Mouse (Mus musculus) hindbrain, embryonic 15.5 days (tissue): ENCODE measurements around the gene Prune1. TPM values are rescaled to one million over a fixed set of nuclear protein-coding genes. Genes with fewer than 3 reads are reported as not detected.
"Not testable (repeated sequence)": the region's sequence is repeated elsewhere in the genome, so short reads cannot be mapped to it uniquely, and the experiment has no call there.

Experiments used
- ATAC-seq: fragments of 200-750 bp; cut with Nextera tagmentation; 2 replicates; pipeline ENCODE4 v1.8.0; 2017; ENCODE audit warnings: low read depth, moderate number of reproducible peaks, moderate TSS enrichment; ENCODE audit not compliant: low FRiP score
- H3K27ac ChIP-seq: fragments of 300-500 bp; sonication (generic); replicated peaks from 2 replicates; pipeline ENCODE4 v1.5.1; 2015; ENCODE audit warnings: mild to moderate bottlenecking, inconsistent platforms
- H3K27me3 ChIP-seq: fragments of 300-500 bp; sonication (generic); 2 replicates; pipeline ENCODE4 v1.6.1; 2015; ENCODE audit warnings: control low read depth, inconsistent platforms
- H3K36me3 ChIP-seq: fragments of 300-500 bp; sonication (generic); 2 replicates; pipeline ENCODE4 v1.6.1; 2015; ENCODE audit warnings: control low read depth, inconsistent platforms
- H3K4me1 ChIP-seq: fragments of 300-500 bp; sonication (generic); replicated peaks from 2 replicates; pipeline ENCODE4 v1.6.1; 2015; ENCODE audit warnings: control low read depth, inconsistent platforms
- H3K4me2 ChIP-seq: fragments of 300-500 bp; sonication (generic); 2 replicates; pipeline ENCODE4 v1.6.1; 2015; ENCODE audit warnings: moderate library complexity, mild to moderate bottlenecking, inconsistent platforms
- H3K4me3 ChIP-seq: fragments of 300-500 bp; sonication (generic); 2 replicates; pipeline ENCODE4 v1.5.1; 2015; ENCODE audit warnings: mild to moderate bottlenecking, inconsistent platforms
- H3K9ac ChIP-seq: fragments of 300-500 bp; sonication (generic); 2 replicates; pipeline ENCODE4 v1.6.1; 2015; ENCODE audit warnings: inconsistent platforms
- H3K9me3 ChIP-seq: fragments of 300-500 bp; sonication (generic); 2 replicates; pipeline ENCODE4 v1.6.1; 2016; ENCODE audit warnings: control low read depth, inconsistent platforms
- WGBS: fragments of 180-500 bp; shearing (Covaris S2); methylation state at CpG from one replicate; pipeline ENCODE4 v1.1.7; 2015; 5-methylcytosine and 5-hydroxymethylcytosine counted together
- polyA plus RNA-seq: library from polyadenylated mRNA; unstranded; fragments of >200 nt; fragmentation: Nextera tagmentation; extraction: Ambion mirVana; gene quantifications from 2 replicates; pipeline ENCODE4 v1.2.1, GENCODE M21; 2015

Gene Prune1
- polyA plus RNA-seq, 1 experiment from 2014 or later, result 69.9 TPM

GRCm38 (mm10) chr3:95216655-95217254 is 65.1 kb downstream of the Prune1 start:
- H3K4me1 ChIP-seq, result peaks cover 18% of the 10 kb centered on the region
- ATAC-seq, result no peak
- no peaks in the 10 kb centered on the region for H3K9me3 ChIP-seq
- H3K4me2 ChIP-seq, result peak overlapping the region; percentile 72
- peak overlapping the region; percentile 84 for H3K4me3 ChIP-seq
- peak overlapping the region; percentile 97 for H3K27ac ChIP-seq
- WGBS, result 26% methylated on average over 4 of the region's 4 CpGs
- H3K27me3 ChIP-seq, result no peaks in the 10 kb centered on the region
- peaks cover 24% of the 10 kb centered on the region for H3K36me3 ChIP-seq
- H3K9ac ChIP-seq, result peak overlapping the region; percentile 89

- WGBS, result 100% methylated on average over 1 of the region's 1 CpGs
- Histone ChIP-seq H3K4me2 (no peak overlapping the region), H3K36me3 (peaks cover 4% of the 10 kb centered on the region), H3K9me3 (no peaks in the 10 kb centered on the region), H3K9ac (no peak overlapping the region), H3K27me3 (no peaks in the 10 kb centered on the region), H3K4me1 (peaks cover 18% of the 10 kb centered on the region), H3K4me3 (no peak overlapping the region), H3K27ac (no peak overlapping the region)
- no peak for ATAC-seq
These were observed 68.3 kb downstream of the Prune1 start for GRCm38 (mm10) chr3:95213609-95213975.

GRCm38 (mm10) chr3:95212889-95213608 is 68.8 kb downstream of the Prune1 start:
- 97% methylated on average over 9 of the region's 10 CpGs for WGBS
- not testable (repeated sequence) for H3K9ac ChIP-seq, ATAC-seq

GRCm38 (mm10) chr3:95210585-95210984 is 71.3 kb downstream of the Prune1 start:
- no peak for ATAC-seq
- H3K9me3 ChIP-seq, result no peaks in the 10 kb centered on the region
- H3K27me3 ChIP-seq, result no peaks in the 10 kb centered on the region
- H3K27ac ChIP-seq, result no peak overlapping the region
- peaks cover 9% of the 10 kb centered on the region; the same call in 1 of the 2 replicates for H3K36me3 ChIP-seq
- no peaks in the 10 kb centered on the region for H3K4me1 ChIP-seq
- 63% methylated on average over 2 of the region's 2 CpGs for WGBS
- H3K4me2 ChIP-seq, result no peak overlapping the region
- H3K9ac ChIP-seq, result no peak overlapping the region
- no peak overlapping the region for H3K4me3 ChIP-seq

More at GRCm38 (mm10) chr3:95212889-95213608, 68.8 kb downstream of the Prune1 start:
- not testable (repeated sequence) for H3K27me3 ChIP-seq, H3K27ac ChIP-seq, H3K36me3 ChIP-seq, H3K4me2 ChIP-seq, H3K4me3 ChIP-seq, H3K9me3 ChIP-seq
- peaks cover 14% of the 10 kb centered on the region for H3K4me1 ChIP-seq

- Histone ChIP-seq H3K27me3 (no peaks in the 10 kb centered on the region), H3K9me3 (no peaks in the 10 kb centered on the region), H3K4me2 (no peak overlapping the region), H3K27ac (no peak overlapping the region), H3K4me1 (no peaks in the 10 kb centered on the region), H3K9ac (no peak overlapping the region), H3K36me3 (peaks cover 21% of the 10 kb centered on the region), H3K4me3 (no peak overlapping the region)
- WGBS, result 92% methylated on average over 4 of the region's 4 CpGs
- no peak for ATAC-seq
These were observed 73.6 kb downstream of the Prune1 start for GRCm38 (mm10) chr3:95208286-95208685.

- H3K36me3 ChIP-seq, result peaks cover 49% of the 10 kb centered on the region
These were observed 78.0 kb downstream of the Prune1 start for GRCm38 (mm10) chr3:95203880-95204279.

More at GRCm38 (mm10) chr3:95203880-95204279, 78.0 kb downstream of the Prune1 start:
- H3K27me3 ChIP-seq, result no peaks in the 10 kb centered on the region
- H3K4me1 ChIP-seq, result no peaks in the 10 kb centered on the region
- H3K4me2 ChIP-seq, result no peak overlapping the region
- H3K4me3 ChIP-seq, result no peak overlapping the region
- 92% methylated on average over 6 of the region's 6 CpGs for WGBS
- no peaks in the 10 kb centered on the region for H3K9me3 ChIP-seq
- H3K9ac ChIP-seq, result no peak overlapping the region
- no peak for ATAC-seq
- no peak overlapping the region for H3K27ac ChIP-seq

Other genes starting within 250 kb of the Prune1 start
- 260 and 276 TPM in 2 replicates for gene Psmd4, start 239.5 kb downstream of the Prune1 start, polyA plus RNA-seq
- gene Pip5k1a, start 175.1 kb downstream of the Prune1 start, polyA plus RNA-seq, result 15.2 and 15.8 TPM in 2 replicates
- 167 and 176 TPM in 2 replicates for gene Vps72, start 171.1 kb downstream of the Prune1 start, polyA plus RNA-seq
- 1.7 and 1.8 TPM in 2 replicates for gene Tmod4, start 157.6 kb downstream of the Prune1 start, polyA plus RNA-seq
- 84.0 and 88.6 TPM in 2 replicates for gene Scnm1, start 148.1 kb downstream of the Prune1 start, polyA plus RNA-seq
- 42.7 and 45.0 TPM in 2 replicates for gene Lysmd1, start 148.0 kb downstream of the Prune1 start, polyA plus RNA-seq
- 3.9 and 4.2 TPM in 2 replicates for gene Tnfaip8l2, start 139.7 kb downstream of the Prune1 start, polyA plus RNA-seq
- 33.0 and 34.7 TPM in 2 replicates for gene Sema6c, start 121.6 kb downstream of the Prune1 start, polyA plus RNA-seq
- gene Gabpb2, start 64.2 kb downstream of the Prune1 start, polyA plus RNA-seq, result 3.4 and 3.6 TPM in 2 replicates
- gene Cdc42se1, start 53.3 kb downstream of the Prune1 start, polyA plus RNA-seq, result 57.1 and 59.3 TPM in 2 replicates
- gene Mllt11, start 49.9 kb downstream of the Prune1 start, polyA plus RNA-seq, result 323 and 341 TPM in 2 replicates
- gene Gm128, start 40.5 kb downstream of the Prune1 start, polyA plus RNA-seq, result 0.13 and 0.19 TPM in 2 replicates
- gene Bnipl, start 30.9 kb downstream of the Prune1 start, polyA plus RNA-seq, result 0.29 TPM in 1 of 2 replicates, not detected in the other
- 34.5 and 36.6 TPM in 2 replicates for gene Mindy1, start 731 bp downstream of the Prune1 start, polyA plus RNA-seq
- 0.47 and 0.72 TPM in 2 replicates for gene Anxa9, start 25.1 kb upstream of the Prune1 start, polyA plus RNA-seq
- 92.7 and 101 TPM in 2 replicates for gene Cers2, start 32.7 kb upstream of the Prune1 start, polyA plus RNA-seq
- 39.3 and 42.7 TPM in 2 replicates for gene Setdb1, start 75.1 kb upstream of the Prune1 start, polyA plus RNA-seq
- gene 4930558C23Rik, start 120.8 kb upstream of the Prune1 start, polyA plus RNA-seq, result not detected in 2 replicates
- 15.8 and 17.5 TPM in 2 replicates for gene Arnt, start 152.3 kb upstream of the Prune1 start, polyA plus RNA-seq
- gene Ctsk, start 217.2 kb upstream of the Prune1 start, polyA plus RNA-seq, result 7.9 and 8.8 TPM in 2 replicates
- gene Ctss, start 244.7 kb upstream of the Prune1 start, polyA plus RNA-seq, result 14.3 and 19.3 TPM in 2 replicates